Mouse (Mus musculus): ENCODE data around the gene Rln1. TPM values are rescaled to one million over a fixed set of nuclear protein-coding genes. Genes with fewer than 3 reads are reported as not detected.

The Rln1 gene
- not detected for polyA plus RNA-seq (2017; shearing (Covaris generic))

DNA sequence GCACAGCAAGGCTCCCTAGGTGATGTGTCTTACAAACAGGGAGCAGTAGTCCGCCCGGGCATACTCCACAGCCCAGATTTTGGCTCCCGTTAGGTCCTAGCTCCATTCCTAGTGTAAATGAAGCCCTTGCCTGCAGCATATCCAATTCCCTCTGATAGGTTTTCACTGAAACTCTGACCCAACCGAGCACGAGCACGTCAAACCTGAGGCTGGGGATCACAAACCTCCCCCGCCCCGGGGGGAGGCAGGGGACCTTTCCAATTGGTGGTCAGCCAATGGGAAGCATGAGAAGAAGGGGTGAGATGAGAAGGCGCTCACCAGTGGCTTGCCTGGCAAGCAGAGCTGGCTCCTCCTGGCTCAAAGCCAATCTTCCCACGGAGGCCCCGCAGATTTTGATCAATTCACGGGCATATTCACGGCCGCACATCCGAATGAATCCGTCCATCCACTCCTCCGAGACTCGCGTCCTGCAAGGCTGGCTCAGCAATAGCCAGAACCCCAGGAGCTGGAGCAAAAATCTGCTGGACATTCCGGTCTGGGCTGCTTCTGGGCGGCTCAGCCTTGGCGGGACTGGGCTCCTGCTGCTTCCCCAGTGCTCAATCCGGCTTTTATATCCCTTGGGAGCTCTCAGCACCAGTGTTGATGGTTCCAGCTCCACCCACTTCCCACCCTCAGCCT is at the start of gene Rln1:
TSS of gene Rln1 (minus strand) at position 603 of the 678 bp plus-strand sequence.

DNA sequence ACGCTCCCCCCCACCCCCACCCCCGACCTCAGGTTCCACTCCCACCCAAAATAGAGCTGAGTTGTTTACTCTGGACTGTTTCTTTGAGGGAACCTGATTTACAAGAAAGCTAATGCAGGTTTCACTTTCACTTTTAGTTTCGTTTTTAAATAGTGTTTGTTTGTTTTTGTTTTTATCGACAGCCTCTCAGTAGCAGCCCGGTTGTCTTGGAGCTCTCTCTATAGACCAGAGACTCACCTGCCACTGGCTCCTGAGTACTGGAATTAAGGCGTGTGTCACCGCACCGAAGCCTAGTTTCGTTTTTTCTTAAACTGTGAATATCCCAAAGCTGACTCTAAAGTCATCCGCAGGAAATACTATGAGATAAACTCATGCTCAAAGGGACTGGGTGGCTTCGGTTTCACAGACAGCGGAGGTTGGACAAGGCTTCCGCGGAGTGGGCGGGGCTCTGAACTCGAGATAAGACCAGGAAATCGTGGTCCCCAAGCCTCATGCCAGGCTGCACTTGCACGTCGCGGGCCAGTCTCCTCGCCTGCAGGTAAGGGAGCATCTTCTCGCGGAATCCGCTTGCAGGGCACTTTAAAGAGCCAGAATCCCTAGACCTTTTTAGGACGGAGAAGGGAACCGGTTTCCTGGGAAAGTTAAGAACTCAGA is 32.6 kb upstream of the Rln1 start, which contains the start of the genes Plgrkt and Cd274:
TSS of gene Plgrkt (minus strand) at position 422 of the 654 bp plus-strand sequence.
TSS of gene Cd274 (plus strand) at position 487 of the 654 bp plus-strand sequence.

DNA sequence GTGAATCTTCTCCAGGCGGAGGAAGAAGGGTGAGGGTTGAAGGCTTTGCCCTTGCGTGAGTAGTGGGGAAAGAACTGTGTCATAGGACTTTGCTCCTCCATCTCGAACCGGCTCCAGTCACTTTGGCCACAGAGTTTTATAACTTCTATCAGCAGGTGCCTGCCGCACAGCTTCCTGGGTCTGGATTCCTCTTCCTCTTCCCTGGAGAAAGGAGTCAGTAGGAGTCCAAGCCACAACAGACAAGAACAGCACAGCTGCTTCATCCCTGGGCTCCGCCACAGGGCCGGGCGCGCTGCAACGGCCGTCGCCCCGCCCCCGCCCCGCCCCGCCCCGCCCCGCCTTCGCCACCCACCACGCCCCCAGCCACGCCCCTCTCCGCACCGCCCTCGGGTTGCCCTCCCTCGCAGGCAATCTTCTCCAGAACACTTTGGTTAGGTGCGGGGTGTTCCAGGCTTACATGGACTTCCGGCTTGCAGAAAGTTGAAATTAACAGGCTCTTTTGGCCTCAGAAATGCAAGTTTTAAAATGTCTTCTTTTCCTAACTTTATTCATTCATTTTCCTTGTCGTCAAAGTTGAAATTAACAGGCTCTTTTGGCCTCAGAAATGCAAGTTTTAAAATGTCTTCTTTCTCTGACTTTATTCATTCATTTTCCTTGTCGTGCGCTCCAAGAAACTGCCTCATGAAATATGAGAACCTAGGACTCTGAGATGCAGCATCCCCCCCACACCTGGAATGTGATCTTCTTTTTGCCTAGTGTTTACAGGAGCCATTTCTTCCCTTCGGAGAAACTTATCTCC is 9.2 kb downstream of the Rln1 start, which contains the start of gene Insl6:
TSS of gene Insl6 (minus strand) at position 304 of the 799 bp plus-strand sequence.

Other genes starting within 250 kb of the Rln1 start
- gene Rcl1, start 233.3 kb downstream of the Rln1 start, polyA plus RNA-seq (2017; shearing (Covaris generic)): 79.9 TPM
- gene Jak2, start 82.8 kb downstream of the Rln1 start, polyA plus RNA-seq (2017; shearing (Covaris generic)): 187 TPM
- gene Insl6, start 9.3 kb downstream of the Rln1 start, polyA plus RNA-seq (2017; shearing (Covaris generic)): 51.5 TPM
- 249 TPM for gene Plgrkt, start 32.7 kb upstream of the Rln1 start, polyA plus RNA-seq (2017; shearing (Covaris generic))
- gene Cd274, start 32.8 kb upstream of the Rln1 start, polyA plus RNA-seq (2017; shearing (Covaris generic)): 162 TPM
- 25.2 TPM for gene Pdcd1lg2, start 76.2 kb upstream of the Rln1 start, polyA plus RNA-seq (2017; shearing (Covaris generic))
- 49.1 TPM for gene Ric1, start 187.6 kb upstream of the Rln1 start, polyA plus RNA-seq (2017; shearing (Covaris generic))